Mouse (Mus musculus): ENCODE data around the gene Utp18. TPM values are rescaled to one million over a fixed set of nuclear protein-coding genes. Genes with fewer than 3 reads are reported as not detected.
A peak's percentile ranks its signal among the peaks of the same experiment; 100 is the strongest.

Utp18 gene
- total RNA-seq, 2 experiments from 2014 or later = 18.5 to 19.3 TPM

DNA sequence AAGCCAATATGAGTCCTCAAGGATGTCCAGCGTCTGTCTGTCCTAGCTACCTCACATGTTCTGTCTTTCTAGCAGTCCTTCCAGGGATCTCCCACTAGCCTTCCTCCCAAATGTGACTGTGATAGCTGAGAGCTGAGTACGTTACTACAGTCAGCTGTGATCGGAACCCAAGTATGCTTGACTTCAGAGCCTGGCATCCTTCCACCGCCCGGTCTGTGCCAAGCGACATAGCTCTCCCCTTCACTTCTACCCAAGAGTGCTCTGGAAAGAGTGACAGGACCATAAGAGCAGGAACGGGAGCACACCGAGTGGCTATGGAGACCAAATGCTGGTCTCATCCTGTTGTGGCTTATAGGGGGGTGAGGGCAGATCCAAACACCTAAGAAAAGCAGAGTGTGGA is 55.6 kb downstream of the Utp18 start:
- no peak for DNase-seq (ENCODE audit: low spot score in 2 of 2)

DNA sequence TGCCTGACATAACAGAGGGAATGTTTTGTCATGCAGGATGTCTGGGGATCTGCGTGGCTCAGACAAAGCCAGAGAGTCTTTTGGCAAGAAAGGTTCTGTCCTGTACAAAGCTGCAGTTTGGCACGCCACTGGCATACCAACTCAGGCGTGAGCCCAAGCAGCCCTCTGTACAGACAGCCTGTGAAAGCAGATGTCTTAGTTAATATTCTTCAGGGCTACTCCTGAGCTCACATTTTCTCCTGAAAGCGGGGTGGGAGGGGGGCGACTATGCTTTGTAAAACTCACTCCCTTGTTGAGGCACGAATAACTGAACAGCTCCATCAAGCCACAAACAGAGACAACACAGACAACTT is 56.3 kb downstream of the Utp18 start:
- DNase-seq (ENCODE audit: low spot score in 2 of 2) = no peak

DNA sequence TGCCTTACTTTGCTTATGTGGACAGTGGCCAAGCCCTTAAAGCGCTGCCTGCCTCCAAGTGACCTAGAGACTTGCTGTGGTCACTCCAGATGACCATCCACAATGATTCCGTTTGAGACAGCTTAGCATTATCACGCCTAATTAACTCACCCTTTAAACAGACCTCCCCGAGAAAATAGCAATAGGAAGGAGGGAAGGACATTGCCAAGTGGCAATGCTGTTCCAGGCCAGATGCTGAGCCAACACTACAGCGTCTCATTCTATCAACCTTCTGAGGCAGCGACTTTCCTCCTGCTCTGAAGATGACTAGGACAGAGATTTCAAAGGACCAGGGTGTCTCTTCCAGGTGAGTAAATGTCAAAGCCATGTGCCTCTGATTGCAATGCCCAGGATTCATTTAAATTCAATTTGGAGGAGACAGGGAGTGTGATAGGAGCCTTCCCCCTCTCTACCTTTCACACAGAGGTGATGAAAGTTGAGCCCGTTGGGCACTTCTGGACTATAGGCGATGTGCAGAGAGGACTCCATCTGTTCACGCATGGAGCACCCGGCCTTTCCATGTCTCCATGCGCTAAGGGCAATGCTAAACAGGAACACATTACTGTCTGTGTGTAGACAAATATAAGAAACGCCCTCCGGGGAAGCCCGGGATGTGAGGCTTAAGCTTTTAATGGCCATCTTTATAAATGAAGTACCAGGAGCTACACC is 56.8 kb downstream of the Utp18 start:
- DNase-seq (ENCODE audit: low spot score in 2 of 2) = no peak

DNA sequence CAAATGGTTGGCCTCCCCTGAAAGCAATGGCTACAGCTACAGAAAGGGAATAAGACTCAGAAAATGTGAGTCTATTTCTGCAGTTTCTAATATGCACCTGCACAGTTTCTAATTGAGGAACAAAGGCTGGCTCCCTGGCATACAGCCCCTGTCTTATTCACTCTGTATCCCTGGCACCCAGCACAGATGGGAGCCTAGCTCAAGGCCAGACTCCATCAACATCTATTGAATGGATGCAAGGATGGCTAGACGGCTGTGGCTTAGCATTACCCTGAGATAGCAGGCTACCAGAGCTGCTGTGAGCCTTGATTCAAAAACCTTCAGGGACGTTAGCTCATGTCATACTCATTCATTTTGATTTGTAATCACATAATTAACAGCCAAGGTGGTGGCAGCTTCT is 63.3 kb downstream of the Utp18 start:
- no peak for DNase-seq (ENCODE audit: low spot score in 2 of 2)

DNA sequence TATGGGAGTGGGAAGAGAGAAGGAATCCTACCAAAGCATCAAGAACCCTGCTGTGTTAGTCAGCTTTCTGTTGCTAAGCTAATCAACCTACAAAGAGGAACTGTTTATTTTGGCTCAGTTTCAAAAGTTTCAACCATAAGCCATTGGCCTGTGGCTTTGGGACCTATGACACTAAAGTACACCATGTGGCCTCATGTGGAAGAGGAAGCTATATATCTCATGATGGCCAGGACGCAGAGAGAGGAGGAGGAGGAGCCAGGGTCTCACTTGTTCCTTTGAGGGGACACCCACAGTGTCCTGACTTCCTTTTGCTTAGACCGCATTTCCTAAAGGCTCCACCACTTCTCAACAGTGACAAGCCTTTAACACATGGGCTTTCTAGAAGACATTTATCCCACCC is 64.0 kb downstream of the Utp18 start:
- no peak for DNase-seq (ENCODE audit: low spot score in 2 of 2)

DNA sequence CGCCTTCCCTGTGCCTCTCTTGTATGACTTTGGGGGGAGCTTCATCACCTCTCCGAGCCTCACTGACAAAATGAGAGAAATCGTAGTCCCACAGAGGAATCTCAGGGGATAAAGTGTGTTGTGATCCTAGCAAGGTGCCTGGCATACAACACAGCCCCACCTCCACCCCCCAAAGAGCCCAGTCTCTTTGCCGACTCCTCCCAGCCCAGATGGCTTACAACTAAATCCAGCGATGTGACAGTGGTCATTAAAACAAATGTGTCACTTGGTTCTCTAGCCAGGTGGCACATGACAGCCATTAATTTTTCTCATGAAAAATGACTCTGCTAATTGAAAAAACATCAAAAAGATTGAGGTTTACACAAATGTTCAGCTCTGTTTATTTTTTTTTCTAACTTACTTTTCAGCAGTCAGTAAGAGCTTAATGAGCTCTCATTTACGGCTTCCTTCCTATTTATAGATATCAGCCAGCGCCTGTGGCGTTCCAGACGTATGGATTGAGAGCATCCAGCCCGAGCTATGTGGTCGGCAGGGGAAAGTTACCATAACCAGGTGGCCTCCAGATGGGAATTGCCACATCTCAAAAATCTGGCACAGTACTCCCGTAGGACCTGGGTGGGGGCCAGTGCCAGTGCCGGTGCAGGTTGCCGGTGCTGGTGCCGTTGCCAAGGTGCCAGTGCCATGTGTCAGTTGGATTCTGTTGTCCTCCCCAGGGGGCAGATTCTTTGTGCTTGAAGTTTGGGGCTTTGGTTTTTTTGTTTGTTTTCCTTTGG is 67.4 kb downstream of the Utp18 start:
- DNase-seq (ENCODE audit: low spot score in 2 of 2) = no peak

DNA sequence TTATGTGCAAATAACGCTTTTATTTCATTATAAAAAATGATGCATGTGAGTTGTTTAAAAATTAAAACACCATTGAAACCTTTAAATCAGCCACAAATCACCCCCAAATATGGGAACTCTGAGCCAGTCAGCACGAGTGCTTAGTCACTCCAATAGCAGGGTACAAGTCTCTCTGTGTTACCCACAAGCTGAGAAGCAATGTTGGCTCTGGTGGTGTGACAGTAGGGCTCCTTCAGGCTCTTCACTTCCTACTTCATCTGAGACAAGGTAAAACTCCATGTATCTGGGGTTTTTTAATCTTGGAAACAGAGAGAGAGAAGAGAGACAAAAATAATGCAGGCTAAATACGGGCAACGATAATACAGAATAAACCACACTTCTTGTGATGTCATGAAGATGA is 72.6 kb downstream of the Utp18 start:
- DNase-seq (ENCODE audit: low spot score in 2 of 2) = no peak

DNA sequence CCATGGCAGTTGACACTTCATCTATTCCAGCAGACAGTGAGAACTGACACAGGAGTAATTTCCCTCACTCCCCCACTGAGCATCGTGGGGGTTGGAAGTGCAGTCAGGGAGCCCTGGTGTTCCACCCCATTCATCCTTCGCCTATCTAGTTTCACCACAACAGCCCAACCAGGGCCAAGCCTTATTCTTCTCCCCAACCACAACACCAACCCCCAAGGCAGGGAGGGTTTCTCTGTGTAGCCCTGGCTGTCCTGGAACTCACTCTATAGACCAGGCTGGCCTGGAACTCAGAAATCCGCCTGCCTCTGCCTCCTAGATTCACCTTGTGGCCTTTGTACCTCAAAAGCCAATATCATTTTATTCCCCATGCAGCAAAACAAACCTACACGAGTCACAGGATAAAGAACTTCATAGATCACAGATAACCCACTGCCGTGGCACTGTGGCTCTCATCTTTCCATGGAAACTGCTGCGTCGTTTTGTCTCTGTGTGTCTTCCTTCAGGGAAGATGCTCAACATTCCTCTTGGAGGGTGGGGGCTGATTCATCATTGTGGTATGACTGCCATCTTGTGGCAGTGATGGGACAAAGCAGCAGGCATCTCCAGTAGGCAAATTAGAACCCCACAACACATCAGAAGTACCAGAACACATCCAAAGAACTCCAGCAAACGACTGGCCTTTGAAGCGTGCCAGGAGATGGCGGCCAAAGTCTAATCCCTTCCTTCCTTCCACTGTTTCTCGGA is 73.3 kb downstream of the Utp18 start:
- peak in 1 of 2 experiments; percentile 8 for DNase-seq (ENCODE audit: low spot score in 2 of 2)

Other genes starting within 250 kb of the Utp18 start
- 10 to 100 TPM; 63.5 to 66.4 TPM for gene Mbtd1, start 86 bp upstream of the Utp18 start, total RNA-seq (2021)
- 100 to 1,000 TPM; 419 to 443 TPM for gene Nme2, start 70.5 kb upstream of the Utp18 start, total RNA-seq (2021)
- 10 to 100 TPM; 82.9 to 84.6 TPM for gene Gm20390, start 82.5 kb upstream of the Utp18 start, total RNA-seq (2021)
- gene Nme1, start 82.8 kb upstream of the Utp18 start, total RNA-seq (2021) = 10 to 100 TPM; 35.9 to 37.9 TPM
- 100 to 1,000 TPM; 109 to 118 TPM for gene Spag9, start 110.3 kb upstream of the Utp18 start, total RNA-seq (2021)

All from adrenal gland, postnatal 4 days (tissue).